Mouse (Mus musculus): ENCODE results near the gene Ubald2. TPM values are rescaled to one million over a fixed set of nuclear protein-coding genes. Genes with fewer than 3 reads are reported as not detected.

Gene Ubald2
- 78.6 and 80.2 TPM in 2 replicates for polyA plus RNA-seq (2014; fragmentation: Nextera tagmentation; extraction: Ambion mirVana)

DNA sequence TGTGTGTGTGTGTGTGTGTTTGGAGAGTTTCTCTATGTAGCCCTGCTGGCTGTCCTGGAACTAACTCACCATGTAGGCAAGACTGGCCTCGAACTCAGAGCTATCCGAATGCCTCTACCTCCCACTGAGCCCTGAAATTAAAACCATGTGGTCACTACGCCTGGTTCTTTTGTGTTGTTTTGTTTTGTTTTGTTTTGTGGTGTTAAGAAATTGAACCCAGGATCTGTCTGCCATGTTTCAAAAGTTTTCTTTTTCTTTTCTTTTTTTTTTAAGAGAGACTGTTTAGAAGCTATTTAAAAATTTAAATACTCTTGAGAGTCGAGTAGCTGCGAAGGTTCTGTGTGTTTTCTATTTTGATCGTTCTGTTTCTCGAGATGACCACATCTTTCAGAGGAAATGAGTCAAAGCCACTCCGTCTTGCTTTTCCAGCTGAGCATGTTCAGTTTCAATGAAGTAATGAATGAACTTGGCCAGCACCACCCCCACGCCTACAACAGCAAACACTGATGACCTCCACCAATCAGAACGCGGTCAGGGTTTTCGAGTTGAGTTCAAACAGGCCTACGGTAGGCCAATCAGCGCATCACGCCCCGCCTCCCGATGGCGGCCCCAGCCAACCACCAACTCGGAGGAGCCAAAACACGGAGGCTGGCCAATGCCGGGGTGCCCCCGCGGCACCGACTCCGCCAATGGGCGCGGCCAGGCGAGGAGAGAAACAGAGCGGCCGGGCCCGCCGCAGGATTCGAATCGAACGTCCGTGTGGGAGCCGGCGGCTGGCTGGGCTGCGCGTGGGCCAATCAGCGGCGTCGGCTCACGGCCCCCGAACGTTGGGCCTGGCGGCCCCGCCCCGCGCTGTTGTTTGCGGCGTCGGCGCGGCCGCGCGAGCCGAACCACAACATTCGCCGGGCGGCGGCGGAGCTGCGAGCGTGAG, at the start of gene Ubald2:
Gene Ubald2, plus strand, starts transcription at position 739 of the 931 bp plus-strand sequence.
- no peaks in the 10 kb centered on the region for H3K27me3 ChIP-seq (replicated peaks; ENCODE audit: control insufficient read depth, insufficient read depth, low read length)
- peak; percentile 94 for ATAC-seq (replicated peaks; ENCODE audit: low FRiP score)
- H3K4me3 ChIP-seq (ENCODE audit: low read depth, low read length) = peak within 1 kb of the TSS; percentile 87

DNA sequence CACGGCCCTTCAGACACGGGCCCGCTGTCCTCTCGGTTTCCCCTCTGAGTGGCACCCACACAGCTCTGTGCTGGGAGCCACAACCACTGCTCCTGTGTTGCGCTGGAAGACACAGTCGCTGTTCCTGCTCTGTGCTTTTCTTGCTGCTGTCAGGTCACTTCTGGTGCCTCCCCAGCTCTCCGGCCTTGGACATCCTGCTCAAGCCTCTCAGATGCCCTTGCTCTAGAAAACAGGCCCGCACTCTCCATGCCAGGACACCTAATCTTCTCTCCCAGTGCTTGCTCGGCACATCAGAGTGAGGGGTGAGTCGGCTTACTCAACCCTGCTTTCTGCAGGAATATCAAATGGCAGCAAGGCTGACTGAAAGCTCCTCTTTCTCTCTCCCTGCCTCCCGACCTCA, 49.7 kb upstream of the Ubald2 start:
- no peaks in the 10 kb centered on the region for H3K9me3 ChIP-seq (ENCODE audit: control insufficient read depth, low read length)
- H3K4me2 ChIP-seq = no peak overlapping the region
- DNase-seq (ENCODE audit: low spot score) (no peak), ATAC-seq (replicated peaks; ENCODE audit: low FRiP score) (no peak)
- no peak overlapping the region for H3K4me3 ChIP-seq (ENCODE audit: low read depth, low read length)
- H3K27ac ChIP-seq (ENCODE audit: low read depth, low read length) = no peak overlapping the region
- H3K9ac ChIP-seq (ENCODE audit: low read depth, low read length) = no peak overlapping the region
- H3K27me3 ChIP-seq (replicated peaks; ENCODE audit: control insufficient read depth, insufficient read depth, low read length) = no peaks in the 10 kb centered on the region
- H3K36me3 ChIP-seq (ENCODE audit: control insufficient read depth, insufficient read depth, low read length) = no peaks in the 10 kb centered on the region
- WGBS = 82% methylated on average over 11 of the region's 11 CpGs
- peaks cover 16% of the 10 kb centered on the region for H3K4me1 ChIP-seq (replicated peaks; ENCODE audit: control insufficient read depth, insufficient read depth, low read length)

More for the DNA sequence above, at the start of gene Ubald2:
- DNase-seq (ENCODE audit: low spot score) = peak; percentile 98
- Histone ChIP-seq H3K9me3 (ENCODE audit: control insufficient read depth, low read length) (no peaks in the 10 kb centered on the region), H3K27ac (ENCODE audit: low read depth, low read length) (peak within 1 kb of the TSS; percentile 94), H3K4me2 (peak within 1 kb of the TSS; percentile 91), H3K36me3 (ENCODE audit: control insufficient read depth, insufficient read depth, low read length) (peaks cover 12% of the 10 kb centered on the region), H3K9ac (ENCODE audit: low read depth, low read length) (peak within 1 kb of the TSS; percentile 92), H3K4me1 (replicated peaks; ENCODE audit: control insufficient read depth, insufficient read depth, low read length) (peaks cover 51% of the 10 kb centered on the region)
- WGBS = 2% methylated on average over 64 of the region's 66 CpGs

DNA sequence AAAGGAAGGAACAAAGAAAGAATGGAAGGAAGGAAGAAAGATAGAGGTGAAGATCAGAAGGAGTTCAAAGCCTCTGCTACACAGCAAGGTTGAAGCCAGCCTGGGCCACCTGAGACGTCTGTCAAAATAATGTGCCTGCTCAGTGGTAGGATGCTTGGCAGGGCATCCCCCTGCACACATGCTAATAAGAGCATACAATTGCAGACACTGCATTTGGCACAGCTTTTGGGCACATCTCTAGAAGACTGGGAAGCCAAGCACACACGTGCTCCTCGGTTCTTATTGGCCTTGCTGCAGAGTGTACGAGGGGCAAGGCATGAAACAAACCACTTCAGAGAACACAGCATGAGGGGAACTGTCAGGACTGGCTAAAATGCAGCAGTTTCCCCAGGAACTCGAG, 47.9 kb upstream of the Ubald2 start:
- 59% methylated on average over 5 of the region's 5 CpGs for WGBS
- H3K4me1 ChIP-seq (replicated peaks; ENCODE audit: control insufficient read depth, insufficient read depth, low read length) = peaks cover 16% of the 10 kb centered on the region
- no peaks in the 10 kb centered on the region for H3K9me3 ChIP-seq (ENCODE audit: control insufficient read depth, low read length)
- no peaks in the 10 kb centered on the region for H3K27me3 ChIP-seq (replicated peaks; ENCODE audit: control insufficient read depth, insufficient read depth, low read length)
- H3K27ac ChIP-seq (ENCODE audit: low read depth, low read length) = no peak overlapping the region
- H3K4me2 ChIP-seq = no peak overlapping the region
- H3K36me3 ChIP-seq (ENCODE audit: control insufficient read depth, insufficient read depth, low read length) = no peaks in the 10 kb centered on the region
- DNase-seq (ENCODE audit: low spot score) (no peak), ATAC-seq (replicated peaks; ENCODE audit: low FRiP score) (no peak)
- no peak overlapping the region for H3K9ac ChIP-seq (ENCODE audit: low read depth, low read length)
- no peak overlapping the region for H3K4me3 ChIP-seq (ENCODE audit: low read depth, low read length)

DNA sequence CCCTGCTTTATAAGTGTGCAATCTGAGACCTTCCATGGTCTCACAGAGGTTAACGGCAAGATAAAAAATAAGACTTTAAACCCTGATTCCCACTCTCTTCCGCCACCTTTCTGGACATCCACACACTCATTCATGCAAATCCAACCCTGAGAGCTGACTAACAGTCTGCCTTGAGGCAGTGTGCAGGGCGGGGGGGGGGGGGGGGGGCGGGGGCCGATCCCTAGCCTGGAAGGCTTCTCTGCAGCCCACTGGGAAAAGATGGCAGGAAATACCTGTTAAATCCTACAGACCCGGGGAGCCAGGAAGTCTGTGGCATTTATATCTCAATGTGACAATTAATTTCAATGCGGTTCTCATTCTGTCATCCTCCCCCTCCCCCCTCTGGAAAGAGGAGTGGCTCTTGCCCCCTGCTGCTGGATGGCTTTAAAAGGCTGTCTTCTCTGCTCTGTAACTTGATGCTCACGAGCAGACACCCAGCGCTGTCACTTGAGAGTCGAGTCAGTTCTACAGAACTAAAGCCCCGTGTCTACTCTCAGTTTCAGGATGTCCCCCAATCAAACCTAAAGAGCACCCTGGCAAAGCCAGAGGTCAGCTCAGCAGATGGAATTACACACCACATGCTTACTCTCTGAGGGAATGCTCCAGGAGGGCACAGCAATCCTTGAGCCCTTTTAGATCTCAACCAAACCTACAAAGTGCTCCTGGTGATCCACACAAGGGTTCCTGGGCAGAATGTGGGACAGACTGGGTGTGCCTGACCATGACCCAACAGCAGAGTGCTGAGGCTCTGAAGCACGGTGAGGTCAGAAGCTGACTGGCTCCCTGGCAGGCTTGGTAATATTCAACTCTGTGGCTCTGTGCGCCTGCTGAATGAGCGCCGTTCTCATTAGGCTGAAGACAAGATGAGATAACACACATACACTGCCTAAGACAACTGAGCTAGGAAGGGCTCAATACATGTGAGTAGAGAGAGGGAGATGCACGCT, 46.5 kb upstream of the Ubald2 start:
- H3K4me1 ChIP-seq (replicated peaks; ENCODE audit: control insufficient read depth, insufficient read depth, low read length) = peaks cover 16% of the 10 kb centered on the region
- no peak overlapping the region for H3K27ac ChIP-seq (ENCODE audit: low read depth, low read length)
- H3K9me3 ChIP-seq (ENCODE audit: control insufficient read depth, low read length) = no peaks in the 10 kb centered on the region
- ATAC-seq (replicated peaks; ENCODE audit: low FRiP score) (peak; percentile 34; the same call in 1 of the 2 replicates), DNase-seq (ENCODE audit: low spot score) (no peak)
- no peaks in the 10 kb centered on the region for H3K27me3 ChIP-seq (replicated peaks; ENCODE audit: control insufficient read depth, insufficient read depth, low read length)
- 20% methylated on average over 13 of the region's 16 CpGs for WGBS
- H3K4me2 ChIP-seq = peak overlapping the region; percentile 21
- H3K36me3 ChIP-seq (ENCODE audit: control insufficient read depth, insufficient read depth, low read length) = no peaks in the 10 kb centered on the region
- no peak overlapping the region for H3K4me3 ChIP-seq (ENCODE audit: low read depth, low read length)
- H3K9ac ChIP-seq (ENCODE audit: low read depth, low read length) = no peak overlapping the region

DNA sequence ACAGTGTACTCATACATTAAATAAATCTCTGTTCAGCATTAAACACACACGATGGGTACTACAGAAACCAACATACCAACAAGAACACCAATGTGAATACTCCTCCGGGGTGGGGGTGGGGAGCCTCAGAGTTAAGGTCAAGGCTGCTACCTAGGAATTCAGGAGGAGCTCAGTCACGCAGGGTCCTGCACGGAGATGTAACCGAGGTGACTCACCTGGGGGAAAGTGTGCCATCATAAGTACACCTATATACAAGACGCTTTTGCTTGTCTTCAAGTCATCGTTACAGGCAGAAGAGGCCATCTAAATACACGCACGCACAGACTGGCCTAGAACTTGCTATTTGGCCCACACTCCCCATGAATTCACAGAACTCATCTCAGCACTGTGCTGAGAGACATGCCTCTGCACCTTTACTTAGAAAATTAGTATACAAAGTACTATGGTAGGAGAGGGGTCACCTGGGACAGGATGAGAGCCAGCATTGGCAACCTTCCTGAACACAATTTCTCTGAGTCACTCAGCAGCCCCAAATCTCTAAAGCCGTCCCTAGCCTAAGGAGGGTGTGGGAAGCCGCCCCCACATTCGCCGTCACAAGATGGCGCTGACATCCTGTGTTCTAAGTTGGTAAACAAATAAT, 44.9 kb upstream of the Ubald2 start:
- Histone ChIP-seq H3K4me1 (replicated peaks; ENCODE audit: control insufficient read depth, insufficient read depth, low read length) (peaks cover 16% of the 10 kb centered on the region), H3K9me3 (ENCODE audit: control insufficient read depth, low read length) (no peaks in the 10 kb centered on the region), H3K4me3 (ENCODE audit: low read depth, low read length) (peak overlapping the region; percentile 25; the same call in 1 of the 2 replicates), H3K36me3 (ENCODE audit: control insufficient read depth, insufficient read depth, low read length) (no peaks in the 10 kb centered on the region), H3K4me2 (peak overlapping the region; percentile 48), H3K27me3 (replicated peaks; ENCODE audit: control insufficient read depth, insufficient read depth, low read length) (no peaks in the 10 kb centered on the region), H3K27ac (ENCODE audit: low read depth, low read length) (no peak overlapping the region), H3K9ac (ENCODE audit: low read depth, low read length) (no peak overlapping the region)
- WGBS = 65% methylated on average over 14 of the region's 14 CpGs
- ATAC-seq (replicated peaks; ENCODE audit: low FRiP score) (peak; percentile 65), DNase-seq (ENCODE audit: low spot score) (peak; percentile 46)

DNA sequence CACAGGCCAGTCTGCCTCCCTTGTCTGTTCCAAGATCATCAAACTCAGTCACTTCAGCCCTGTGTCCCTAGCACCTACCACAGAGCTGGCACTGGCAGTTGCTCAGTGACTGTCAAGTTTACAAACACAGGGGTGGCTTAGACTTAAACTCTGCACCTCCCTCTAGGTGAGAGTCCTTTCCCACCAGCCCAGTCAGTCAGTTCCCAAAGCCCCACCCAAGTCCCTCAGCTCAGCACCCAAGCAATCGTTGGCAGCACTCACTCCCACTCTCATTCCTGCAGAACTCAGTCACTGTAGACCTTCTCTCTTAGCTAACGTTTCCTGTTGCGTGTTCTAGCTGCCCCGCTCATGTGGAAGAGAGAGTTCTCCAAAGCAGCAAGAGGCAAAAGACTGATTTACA, 39.1 kb upstream of the Ubald2 start:
- no peaks in the 10 kb centered on the region for H3K9me3 ChIP-seq (ENCODE audit: control insufficient read depth, low read length)
- no peak overlapping the region for H3K9ac ChIP-seq (ENCODE audit: low read depth, low read length)
- no peaks in the 10 kb centered on the region for H3K27me3 ChIP-seq (replicated peaks; ENCODE audit: control insufficient read depth, insufficient read depth, low read length)
- WGBS = 75% methylated on average over 4 of the region's 4 CpGs
- H3K4me2 ChIP-seq = no peak overlapping the region
- H3K27ac ChIP-seq (ENCODE audit: low read depth, low read length) = no peak overlapping the region
- no peaks in the 10 kb centered on the region for H3K4me1 ChIP-seq (replicated peaks; ENCODE audit: control insufficient read depth, insufficient read depth, low read length)
- no peak overlapping the region; the same call in 1 of the 2 replicates for H3K4me3 ChIP-seq (ENCODE audit: low read depth, low read length)
- ATAC-seq (replicated peaks; ENCODE audit: low FRiP score) = no peak
- no peaks in the 10 kb centered on the region for H3K36me3 ChIP-seq (ENCODE audit: control insufficient read depth, insufficient read depth, low read length)
- DNase-seq (ENCODE audit: low spot score) = no peak

DNA sequence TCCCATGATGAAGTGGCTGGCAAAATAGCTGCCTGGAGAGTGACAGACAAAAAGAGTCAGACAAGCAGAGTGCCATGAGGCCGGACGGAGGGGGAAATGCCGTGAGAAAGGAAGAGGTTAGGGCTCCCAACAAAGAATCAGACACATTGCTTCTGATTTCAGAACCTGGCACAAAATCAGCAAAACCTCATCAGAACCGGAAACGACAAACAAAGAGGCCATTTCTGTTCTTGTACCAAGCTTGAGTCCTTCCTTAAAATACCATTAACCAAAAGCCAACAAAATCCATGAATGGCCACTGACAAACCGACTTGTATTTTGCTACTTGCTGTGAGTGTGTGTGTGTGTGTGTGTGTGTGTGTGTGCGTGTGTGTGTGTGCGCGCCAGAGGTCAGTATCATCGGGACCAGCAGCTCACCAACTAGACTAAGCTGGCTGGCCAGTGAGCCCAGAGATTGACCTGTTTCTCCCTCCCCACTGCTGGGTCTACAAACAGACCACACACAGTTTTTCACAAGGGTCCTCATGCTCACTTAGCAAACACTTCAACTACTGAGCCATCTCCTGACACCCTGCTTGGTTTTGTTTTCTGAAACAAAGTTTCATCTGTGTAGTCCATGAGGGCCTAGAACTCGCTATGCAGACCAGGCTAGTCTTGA, 37.5 kb upstream of the Ubald2 start:
- no peak for DNase-seq (ENCODE audit: low spot score)
- no peaks in the 10 kb centered on the region for H3K36me3 ChIP-seq (ENCODE audit: control insufficient read depth, insufficient read depth, low read length)
- no peaks in the 10 kb centered on the region for H3K27me3 ChIP-seq (replicated peaks; ENCODE audit: control insufficient read depth, insufficient read depth, low read length)
- H3K27ac ChIP-seq (ENCODE audit: low read depth, low read length) = no peak overlapping the region
- no peak overlapping the region for H3K9ac ChIP-seq (ENCODE audit: low read depth, low read length)
- ATAC-seq (replicated peaks; ENCODE audit: low FRiP score) = no peak
- H3K4me1 ChIP-seq (replicated peaks; ENCODE audit: control insufficient read depth, insufficient read depth, low read length) = peaks cover 8% of the 10 kb centered on the region
- 87% methylated on average over 11 of the region's 11 CpGs for WGBS
- no peak overlapping the region for H3K4me2 ChIP-seq
- no peak overlapping the region for H3K4me3 ChIP-seq (ENCODE audit: low read depth, low read length)
- H3K9me3 ChIP-seq (ENCODE audit: control insufficient read depth, low read length) = no peaks in the 10 kb centered on the region

DNA sequence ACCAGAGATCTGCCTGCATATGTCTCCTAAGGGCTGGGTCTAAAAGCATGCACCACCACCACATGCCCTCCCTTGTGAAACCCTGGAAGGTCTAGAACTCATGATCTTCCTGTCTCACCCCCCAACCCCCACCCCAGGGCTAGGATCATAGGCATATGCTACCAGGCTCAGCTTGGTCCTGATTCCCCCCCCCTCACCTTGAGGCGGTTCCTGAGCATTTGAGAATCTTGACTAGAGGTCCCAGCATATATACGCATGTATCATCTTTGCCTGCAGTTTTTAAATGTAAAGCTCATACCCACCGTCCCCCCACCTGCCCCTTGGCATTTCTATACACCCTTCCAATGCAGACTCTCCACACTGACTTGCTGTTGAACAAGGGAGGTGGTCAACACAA, 37.0 kb upstream of the Ubald2 start:
- Histone ChIP-seq H3K4me1 (replicated peaks; ENCODE audit: control insufficient read depth, insufficient read depth, low read length) (peaks cover 8% of the 10 kb centered on the region), H3K27ac (ENCODE audit: low read depth, low read length) (no peak overlapping the region), H3K9ac (ENCODE audit: low read depth, low read length) (no peak overlapping the region), H3K9me3 (ENCODE audit: control insufficient read depth, low read length) (no peaks in the 10 kb centered on the region), H3K36me3 (ENCODE audit: control insufficient read depth, insufficient read depth, low read length) (no peaks in the 10 kb centered on the region), H3K4me3 (ENCODE audit: low read depth, low read length) (no peak overlapping the region), H3K4me2 (no peak overlapping the region), H3K27me3 (replicated peaks; ENCODE audit: control insufficient read depth, insufficient read depth, low read length) (no peaks in the 10 kb centered on the region)
- no peak for ATAC-seq (replicated peaks; ENCODE audit: low FRiP score)
- DNase-seq (ENCODE audit: low spot score) = no peak
- 89% methylated on average over 3 of the region's 3 CpGs for WGBS

Data from liver, embryonic 11.5 days (tissue).